Mouse (Mus musculus): Measurements from ENCODE around the gene Mindy4b-ps. TPM values are rescaled to one million over a fixed set of nuclear protein-coding genes. Genes with fewer than 3 reads are reported as not detected.

Mindy4b-ps gene
- polyA plus RNA-seq, 1 experiment from 2014 or later = not detected

DNA sequence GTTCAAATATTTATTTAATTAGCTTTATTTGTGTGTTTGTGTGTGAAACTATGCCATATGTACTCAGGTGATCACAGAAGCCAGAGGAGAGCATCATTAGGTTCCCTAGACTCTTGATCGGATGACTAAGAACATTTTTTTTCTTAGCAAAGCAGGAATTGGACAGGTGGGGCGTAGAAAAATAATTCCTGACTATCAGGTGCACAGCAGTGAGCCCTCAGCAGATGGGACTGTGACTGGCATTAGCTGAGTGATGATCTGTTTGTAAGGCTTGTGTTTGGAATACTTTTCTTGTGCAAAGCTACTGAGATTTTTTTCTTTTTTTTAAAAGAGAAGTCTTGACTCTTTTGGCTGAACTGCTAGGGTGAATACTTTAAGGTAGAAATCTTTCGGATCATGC is 67.8 kb downstream of the Mindy4b-ps start:
- Histone ChIP-seq H3K27ac (ENCODE audit: low read depth, low read length) (no peak overlapping the region), H3K4me2 (ENCODE audit: low read depth, low read length) (no peak overlapping the region), H3K36me3 (ENCODE audit: control insufficient read depth, insufficient read depth, low read length) (no peaks in the 10 kb centered on the region), H3K9ac (replicated peaks; ENCODE audit: low read depth, low read length) (no peak overlapping the region), H3K4me3 (ENCODE audit: low read depth, low read length) (no peak overlapping the region), H3K4me1 (ENCODE audit: control insufficient read depth, insufficient read depth, low read length) (peaks cover 4% of the 10 kb centered on the region; the same call in 1 of the 2 replicates), H3K9me3 (ENCODE audit: control insufficient read depth, low read length) (no peaks in the 10 kb centered on the region), H3K27me3 (ENCODE audit: control insufficient read depth, insufficient read depth, low read length) (no peaks in the 10 kb centered on the region)
- no peak for ATAC-seq (ENCODE audit: low read depth)
- whole genome bisulfite sequencing = 86% methylated on average over 3 of the region's 3 CpGs

DNA sequence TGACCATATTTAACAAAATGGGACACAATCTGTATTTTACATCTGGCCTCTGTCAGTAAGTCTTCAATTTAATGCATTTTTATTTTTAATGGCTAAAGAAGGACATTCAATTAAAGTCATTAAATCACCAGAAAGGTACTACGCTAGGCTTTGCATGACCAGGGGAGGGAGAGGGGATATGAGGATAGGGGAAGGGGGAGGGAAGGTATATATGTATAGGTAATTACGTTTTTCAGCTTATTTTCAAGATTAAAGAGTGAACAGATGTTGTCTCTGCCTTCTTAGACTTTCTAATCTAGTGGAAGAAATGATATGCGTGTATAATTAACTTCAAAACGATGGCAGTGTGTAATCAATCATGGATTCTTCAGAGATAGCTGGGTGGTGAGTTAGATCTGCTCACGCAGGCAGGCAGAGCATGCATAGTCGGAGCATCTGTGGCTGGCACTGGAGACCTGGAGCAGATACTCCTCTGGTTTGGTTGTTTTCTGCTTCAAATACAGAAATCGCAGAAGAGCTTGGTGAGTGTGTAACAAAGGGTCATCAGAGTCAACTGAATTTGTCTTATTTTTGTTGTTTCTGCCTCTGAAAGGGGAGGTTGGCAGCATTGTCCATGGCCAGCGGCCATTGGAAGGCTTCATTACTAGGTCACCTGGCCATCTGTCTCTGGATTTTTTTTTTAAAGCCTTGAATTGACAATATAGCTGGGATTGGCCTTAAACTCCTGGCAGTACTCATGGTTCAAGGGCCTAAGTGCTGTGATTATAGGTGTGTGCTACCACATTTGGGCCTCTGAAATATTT is 70.1 kb downstream of the Mindy4b-ps start:
- ATAC-seq (ENCODE audit: low read depth) = no peak; the same call in 1 of the 2 replicates
- Histone ChIP-seq H3K27ac (ENCODE audit: low read depth, low read length) (no peak overlapping the region), H3K4me3 (ENCODE audit: low read depth, low read length) (no peak overlapping the region), H3K9ac (replicated peaks; ENCODE audit: low read depth, low read length) (no peak overlapping the region), H3K4me2 (ENCODE audit: low read depth, low read length) (no peak overlapping the region), H3K9me3 (ENCODE audit: control insufficient read depth, low read length) (no peaks in the 10 kb centered on the region), H3K27me3 (ENCODE audit: control insufficient read depth, insufficient read depth, low read length) (no peaks in the 10 kb centered on the region), H3K36me3 (ENCODE audit: control insufficient read depth, insufficient read depth, low read length) (no peaks in the 10 kb centered on the region), H3K4me1 (ENCODE audit: control insufficient read depth, insufficient read depth, low read length) (peaks cover 4% of the 10 kb centered on the region; the same call in 1 of the 2 replicates)
- WGBS = 64% methylated on average over 8 of the region's 8 CpGs

DNA sequence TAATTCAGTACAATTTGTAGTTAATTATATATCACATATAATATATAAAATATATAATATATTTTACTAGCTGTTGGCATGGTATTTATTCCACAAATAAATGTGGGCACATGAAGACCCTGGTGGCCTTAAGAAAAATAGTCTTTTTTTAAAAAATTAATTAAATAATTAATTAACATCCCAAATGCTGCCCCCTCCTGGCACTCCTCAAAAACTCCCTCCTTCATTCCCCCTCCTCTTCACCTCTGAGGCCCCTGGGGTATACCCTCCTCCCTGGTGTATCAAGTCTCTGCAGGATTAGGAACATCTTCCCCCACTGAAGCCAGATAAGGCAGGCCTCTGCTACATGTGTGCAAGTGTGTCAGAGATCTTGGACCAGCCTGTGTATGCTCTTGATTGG is 73.4 kb downstream of the Mindy4b-ps start:
- no peak for ATAC-seq (ENCODE audit: low read depth)
- Histone ChIP-seq H3K36me3 (ENCODE audit: control insufficient read depth, insufficient read depth, low read length) (no peaks in the 10 kb centered on the region), H3K9me3 (ENCODE audit: control insufficient read depth, low read length) (no peaks in the 10 kb centered on the region), H3K4me3 (ENCODE audit: low read depth, low read length) (no peak overlapping the region), H3K4me1 (ENCODE audit: control insufficient read depth, insufficient read depth, low read length) (peaks cover 4% of the 10 kb centered on the region; the same call in 1 of the 2 replicates), H3K27me3 (ENCODE audit: control insufficient read depth, insufficient read depth, low read length) (no peaks in the 10 kb centered on the region), H3K27ac (ENCODE audit: low read depth, low read length) (no peak overlapping the region), H3K9ac (replicated peaks; ENCODE audit: low read depth, low read length) (no peak overlapping the region), H3K4me2 (ENCODE audit: low read depth, low read length) (no peak overlapping the region)

DNA sequence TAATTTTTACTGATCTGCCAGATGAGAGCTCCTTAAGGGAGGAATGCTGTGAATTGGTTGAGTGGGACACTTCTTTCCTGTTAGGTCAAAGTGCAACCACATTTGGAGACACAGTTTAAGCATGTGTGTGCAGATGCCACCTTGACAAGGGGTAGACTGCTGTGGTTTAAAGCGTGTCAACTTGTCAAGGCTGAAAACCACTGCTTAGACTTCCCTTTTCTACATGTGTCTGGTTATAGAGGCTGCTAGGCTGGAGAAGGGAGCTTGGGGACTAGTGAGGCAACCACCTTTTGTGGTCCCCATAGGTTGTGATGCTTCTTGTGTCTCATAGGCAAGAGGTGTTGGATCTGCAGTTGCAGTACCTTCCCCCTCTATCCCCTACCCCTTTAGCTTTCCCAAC is 74.2 kb downstream of the Mindy4b-ps start:
- H3K4me2 ChIP-seq (ENCODE audit: low read depth, low read length) = no peak overlapping the region
- H3K9me3 ChIP-seq (ENCODE audit: control insufficient read depth, low read length) = no peaks in the 10 kb centered on the region
- 96% methylated on average over 1 of the region's 1 CpGs for WGBS
- H3K27me3 ChIP-seq (ENCODE audit: control insufficient read depth, insufficient read depth, low read length) = no peaks in the 10 kb centered on the region
- H3K9ac ChIP-seq (replicated peaks; ENCODE audit: low read depth, low read length) = no peak overlapping the region
- H3K36me3 ChIP-seq (ENCODE audit: control insufficient read depth, insufficient read depth, low read length) = no peaks in the 10 kb centered on the region
- ATAC-seq (ENCODE audit: low read depth) = no peak
- H3K4me1 ChIP-seq (ENCODE audit: control insufficient read depth, insufficient read depth, low read length) = peaks cover 4% of the 10 kb centered on the region; the same call in 1 of the 2 replicates
- no peak overlapping the region for H3K4me3 ChIP-seq (ENCODE audit: low read depth, low read length)
- no peak overlapping the region for H3K27ac ChIP-seq (ENCODE audit: low read depth, low read length)

DNA sequence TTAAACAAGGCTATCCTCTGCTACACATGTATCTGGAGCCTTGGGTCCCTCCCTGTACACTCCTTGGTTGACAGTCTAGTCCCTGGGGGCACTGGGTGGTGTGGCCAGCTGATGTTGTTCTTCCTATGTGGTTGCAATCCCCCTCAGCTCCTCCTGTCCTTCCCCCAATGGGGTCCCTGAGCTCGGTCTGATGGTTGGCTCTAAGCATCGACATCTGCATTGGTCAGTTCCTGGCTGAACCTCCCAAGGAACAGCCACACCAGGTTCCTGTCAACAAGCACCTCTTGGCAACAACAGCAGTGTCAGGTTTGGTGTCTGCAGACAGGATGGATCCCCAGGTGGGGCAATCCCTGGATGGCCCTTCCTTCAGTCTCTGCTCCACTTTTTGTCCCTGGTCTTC is 82.6 kb downstream of the Mindy4b-ps start:
- Histone ChIP-seq H3K9me3 (ENCODE audit: control insufficient read depth, low read length) (no peaks in the 10 kb centered on the region), H3K9ac (replicated peaks; ENCODE audit: low read depth, low read length) (no peak overlapping the region), H3K36me3 (ENCODE audit: control insufficient read depth, insufficient read depth, low read length) (no peaks in the 10 kb centered on the region), H3K27me3 (ENCODE audit: control insufficient read depth, insufficient read depth, low read length) (no peaks in the 10 kb centered on the region), H3K4me2 (ENCODE audit: low read depth, low read length) (no peak overlapping the region), H3K4me3 (ENCODE audit: low read depth, low read length) (no peak overlapping the region), H3K27ac (ENCODE audit: low read depth, low read length) (no peak overlapping the region), H3K4me1 (ENCODE audit: control insufficient read depth, insufficient read depth, low read length) (no peaks in the 10 kb centered on the region)
- 83% methylated on average over 2 of the region's 2 CpGs for WGBS
- ATAC-seq (ENCODE audit: low read depth) = no peak; the same call in 1 of the 2 replicates

Other genes starting within 250 kb of the Mindy4b-ps start
- 36.7 and 41.4 TPM in 2 replicates for gene Selenot, start 245.7 kb downstream of the Mindy4b-ps start, polyA plus RNA-seq (2014; fragmentation: Nextera tagmentation; extraction: Ambion mirVana)
- 0.23 and 0.29 TPM in 2 replicates for gene Erich6, start 185.1 kb downstream of the Mindy4b-ps start, polyA plus RNA-seq (2014; fragmentation: Nextera tagmentation; extraction: Ambion mirVana)
- 12.1 and 14.3 TPM in 2 replicates for gene Siah2, start 129.9 kb downstream of the Mindy4b-ps start, polyA plus RNA-seq (2014; fragmentation: Nextera tagmentation; extraction: Ambion mirVana)
- gene Clrn1, start 63.0 kb upstream of the Mindy4b-ps start, polyA plus RNA-seq (2014; fragmentation: Nextera tagmentation; extraction: Ambion mirVana) = 1.3 and 1.5 TPM in 2 replicates
- 9.3 and 9.9 TPM in 2 replicates for gene Med12l, start 183.5 kb upstream of the Mindy4b-ps start, polyA plus RNA-seq (2014; fragmentation: Nextera tagmentation; extraction: Ambion mirVana)

Measured in neural tube, embryonic 14.5 days (tissue).